Mouse (Mus musculus): ENCODE data around the gene Dusp1.

Gene Dusp1

DNA sequence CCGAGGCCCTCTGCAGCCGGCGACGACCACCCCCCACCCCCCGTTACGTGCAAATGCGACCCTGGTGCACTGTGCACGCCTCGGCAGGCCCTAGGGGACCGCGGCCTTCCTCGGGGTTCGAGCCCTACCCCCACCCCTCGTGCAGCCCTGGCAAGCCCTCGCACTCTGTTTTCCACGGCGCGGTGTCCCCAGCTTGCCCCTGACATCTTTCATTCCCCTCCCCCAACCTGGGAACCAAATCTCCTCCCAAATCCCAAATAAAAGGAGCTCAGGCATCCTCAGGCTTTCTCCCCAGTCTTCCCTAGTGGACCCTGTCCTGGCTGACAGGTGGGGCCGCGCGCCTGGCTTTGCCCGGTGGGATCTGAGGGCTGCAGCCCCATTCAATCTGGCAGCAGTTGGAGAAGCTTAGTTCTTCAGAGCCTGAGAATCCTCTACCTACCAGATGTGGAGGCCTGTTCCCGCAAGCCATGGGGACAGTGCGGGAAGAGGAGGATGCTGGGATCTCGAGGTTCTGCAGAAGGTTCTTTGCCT is at the start of gene Dusp1:
Dusp1 (minus strand) TSS at position 478 of the 531 bp plus-strand sequence.
- in situ Hi-C loops (cut with MboI), result loop anchor here (5.0 kb wide), 1 partner anchor 54 kb away; no protein-coding TSS in a partner anchor

DNA sequence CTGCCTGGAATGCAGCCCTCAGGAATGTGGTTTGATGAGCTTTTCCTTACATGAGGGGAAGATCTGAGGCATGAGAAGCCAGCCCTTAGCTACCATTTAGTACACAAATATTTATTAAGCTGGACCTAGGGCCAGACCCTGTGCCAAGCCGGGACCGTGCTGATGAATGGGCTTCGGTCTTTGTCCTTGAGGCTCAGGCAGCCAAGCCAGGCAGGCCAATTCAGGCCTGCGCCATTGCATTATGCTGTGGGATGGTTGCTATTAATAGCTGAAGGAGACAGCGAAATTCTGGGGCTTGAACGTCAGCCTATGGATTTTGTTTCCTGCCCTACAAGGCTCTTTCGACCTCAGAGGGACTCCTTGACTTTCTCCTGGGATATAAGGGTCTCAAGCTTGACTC is 49.4 kb upstream of the Dusp1 start:
- in situ Hi-C loops (cut with MboI), result no loop called here

DNA sequence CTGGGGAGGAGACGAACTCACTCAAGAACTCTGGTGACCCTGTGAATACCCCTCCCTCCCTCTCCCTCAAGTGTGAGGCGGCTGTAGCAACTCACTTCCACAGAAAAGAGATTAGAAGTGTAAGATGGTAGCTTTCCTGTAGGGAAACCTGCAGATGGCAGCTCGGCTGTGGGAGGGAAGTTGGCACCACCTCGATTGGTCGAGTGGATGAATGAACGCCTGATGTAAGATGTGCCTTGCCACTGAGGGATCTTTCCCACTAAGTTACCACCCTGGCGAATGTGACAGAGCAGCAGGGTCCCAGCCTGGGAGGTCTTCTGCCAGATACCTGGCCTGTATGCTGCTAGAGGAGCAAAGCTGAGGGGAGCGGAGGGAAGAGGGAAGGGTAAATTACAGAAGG is 47.9 kb upstream of the Dusp1 start:
- in situ Hi-C loops (cut with MboI), result no loop called here

DNA sequence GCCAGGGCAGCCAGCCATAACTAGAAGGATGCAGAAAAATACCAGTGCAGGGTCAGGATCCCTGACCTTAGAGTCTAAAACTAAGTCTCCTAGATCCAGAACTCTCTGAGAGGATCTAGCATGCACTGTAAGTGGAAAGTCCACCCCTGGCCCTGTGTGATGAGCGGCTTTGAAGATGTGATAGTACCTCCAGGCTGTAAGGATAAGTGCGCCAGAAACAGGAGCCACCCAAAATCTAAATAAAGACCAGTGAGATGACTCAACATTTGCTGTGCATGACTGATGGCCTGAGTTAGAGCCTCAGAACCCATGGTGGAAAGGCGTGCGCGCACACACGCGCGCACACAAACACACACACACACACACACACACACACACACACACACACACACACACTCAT is 46.9 kb upstream of the Dusp1 start:
- in situ Hi-C loops (cut with MboI), result no loop called here

DNA sequence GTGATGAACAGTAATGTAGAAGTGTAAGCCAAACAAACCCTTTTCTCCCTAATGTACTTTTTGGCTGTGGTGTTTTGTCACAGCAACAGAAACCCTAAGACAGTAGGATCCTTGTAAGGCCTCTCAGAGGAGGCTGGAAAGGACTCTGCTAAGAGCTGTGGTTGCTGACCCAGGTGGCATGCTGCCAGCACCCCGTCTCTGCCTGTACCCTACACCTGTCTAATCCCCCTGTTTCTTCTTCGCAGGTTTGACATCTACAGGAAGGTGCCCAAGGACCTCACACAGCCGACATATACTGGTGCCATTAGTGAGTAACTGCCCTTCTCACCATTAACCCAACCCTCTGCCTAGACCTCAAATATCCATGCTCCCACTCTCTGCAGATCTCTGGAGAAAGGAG is 46.4 kb upstream of the Dusp1 start:
- in situ Hi-C loops (cut with MboI), result no loop called here

DNA sequence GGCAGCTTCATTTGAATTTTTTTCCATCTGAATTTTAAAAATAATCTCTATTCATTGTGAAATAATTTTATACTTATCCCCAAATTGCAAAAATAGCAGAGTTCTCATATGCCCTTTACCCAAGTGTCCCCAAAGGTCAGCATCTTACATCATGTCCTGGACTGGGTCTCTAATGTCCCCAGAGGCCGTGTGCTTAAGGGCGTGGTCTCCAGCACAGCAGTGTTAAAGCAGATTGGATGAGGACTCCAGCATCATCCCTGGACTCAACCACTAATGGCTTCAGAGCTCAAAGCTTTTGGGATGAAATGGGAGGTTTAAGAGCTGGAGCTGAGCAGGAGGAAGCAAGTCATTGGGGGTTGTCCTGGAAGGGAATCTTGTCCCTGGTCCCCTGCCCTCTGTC is 44.6 kb upstream of the Dusp1 start:
- in situ Hi-C loops (cut with MboI), result no loop called here

DNA sequence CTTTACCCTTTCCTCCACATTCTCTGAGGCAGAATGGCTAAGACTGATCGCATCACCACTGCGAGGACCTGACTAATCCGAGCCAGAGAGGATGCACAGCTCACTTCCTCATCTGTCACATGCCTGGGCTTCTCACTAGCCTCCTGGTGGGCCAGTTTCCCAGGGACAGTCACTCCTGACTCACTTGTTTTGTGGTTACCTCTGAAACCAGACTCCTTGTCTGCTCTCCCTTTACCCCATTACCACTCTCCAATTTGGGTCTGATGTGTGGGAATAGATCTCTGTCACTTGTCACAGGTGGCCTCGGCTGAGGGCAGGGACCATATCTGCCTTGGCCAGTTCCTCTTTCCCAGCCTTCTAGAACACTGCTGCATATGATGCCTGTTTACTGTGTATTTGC is 43.7 kb upstream of the Dusp1 start:
- in situ Hi-C loops (cut with MboI), result no loop called here

DNA sequence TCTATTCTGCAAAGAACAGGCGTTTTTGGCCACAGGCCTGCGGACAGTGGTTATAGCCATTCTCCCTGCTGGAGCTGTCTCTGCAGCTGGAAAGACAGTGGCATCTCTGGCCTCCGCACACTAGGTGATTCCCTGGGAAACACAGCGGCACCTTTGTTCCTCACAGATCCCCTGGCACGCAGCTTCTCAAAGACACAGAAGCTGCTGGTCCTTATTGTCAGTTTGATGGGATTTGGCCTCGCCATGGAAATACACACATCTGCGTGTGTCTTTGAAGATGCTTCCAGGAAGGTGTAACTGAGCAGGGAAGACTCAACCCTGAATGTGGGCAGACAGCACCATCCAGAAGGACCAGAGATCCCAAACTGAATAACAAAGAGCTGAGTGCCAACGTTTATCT is 41.4 kb upstream of the Dusp1 start:
- in situ Hi-C loops (cut with MboI), result no loop called here

DNA sequence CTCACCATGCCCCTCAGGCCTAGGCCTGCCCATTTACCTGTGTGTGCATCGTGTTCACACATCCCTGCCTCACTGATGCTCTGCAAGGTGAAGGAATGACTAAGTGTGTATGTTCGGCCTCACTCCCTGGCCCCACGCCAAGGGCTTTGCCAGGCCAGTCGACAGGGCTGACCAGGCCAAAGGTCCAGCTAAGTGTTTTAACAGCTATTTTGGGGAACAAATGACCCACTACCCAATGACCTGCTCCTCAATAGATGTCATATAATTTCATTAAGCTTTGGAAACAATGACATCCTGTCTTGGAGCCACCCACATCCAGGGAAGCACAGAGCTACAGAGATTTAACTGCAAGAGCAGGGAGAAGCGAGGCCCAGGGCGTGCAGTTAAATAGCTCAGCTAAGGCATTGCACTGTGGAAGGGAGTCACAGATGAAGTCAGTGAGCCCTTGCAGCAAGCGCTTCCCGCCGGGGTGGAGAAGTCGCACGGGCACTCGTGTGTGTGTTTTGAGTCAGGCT is 40.5 kb upstream of the Dusp1 start:
- in situ Hi-C loops (cut with MboI), result no loop called here

DNA sequence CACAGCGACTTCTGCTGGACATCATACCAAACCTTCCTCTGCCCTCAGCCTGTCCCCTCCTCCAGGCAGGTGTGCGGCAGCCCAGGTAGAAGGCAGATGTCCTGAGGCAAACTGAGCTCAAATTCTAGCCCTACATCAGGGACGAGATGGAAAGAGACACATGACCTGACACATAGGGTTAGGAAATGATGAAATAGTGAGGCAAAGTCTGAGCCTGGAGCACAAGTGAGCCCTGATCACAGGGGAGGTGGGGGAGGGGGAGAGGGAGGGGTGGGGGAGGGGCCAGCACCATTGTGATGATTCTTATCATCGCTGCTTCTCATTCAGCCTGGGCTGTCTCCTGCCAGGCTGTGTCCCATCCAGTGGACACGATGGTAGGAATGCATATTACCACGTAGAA is 40.0 kb upstream of the Dusp1 start:
- in situ Hi-C loops (cut with MboI), result no loop called here

DNA sequence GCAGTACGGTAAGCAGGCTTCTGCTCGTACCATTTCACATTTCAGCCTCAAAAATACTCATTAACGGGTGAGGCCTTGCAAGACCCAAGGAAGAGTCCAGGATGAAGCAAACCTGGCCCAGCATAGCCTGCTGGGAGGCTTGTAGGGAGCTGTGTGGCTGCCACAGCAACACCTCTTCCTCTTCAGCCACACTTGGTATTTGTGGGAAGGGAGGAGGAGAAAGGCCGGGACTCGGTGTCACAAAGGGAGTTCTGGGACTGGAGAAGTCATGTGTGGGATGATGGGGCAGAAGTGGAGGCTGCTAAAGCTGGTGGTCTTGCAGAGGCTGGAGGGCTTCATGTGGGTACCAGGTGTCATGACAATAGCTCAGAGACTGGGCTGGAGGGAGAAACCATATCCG is 39.6 kb upstream of the Dusp1 start:
- in situ Hi-C loops (cut with MboI), result no loop called here

DNA sequence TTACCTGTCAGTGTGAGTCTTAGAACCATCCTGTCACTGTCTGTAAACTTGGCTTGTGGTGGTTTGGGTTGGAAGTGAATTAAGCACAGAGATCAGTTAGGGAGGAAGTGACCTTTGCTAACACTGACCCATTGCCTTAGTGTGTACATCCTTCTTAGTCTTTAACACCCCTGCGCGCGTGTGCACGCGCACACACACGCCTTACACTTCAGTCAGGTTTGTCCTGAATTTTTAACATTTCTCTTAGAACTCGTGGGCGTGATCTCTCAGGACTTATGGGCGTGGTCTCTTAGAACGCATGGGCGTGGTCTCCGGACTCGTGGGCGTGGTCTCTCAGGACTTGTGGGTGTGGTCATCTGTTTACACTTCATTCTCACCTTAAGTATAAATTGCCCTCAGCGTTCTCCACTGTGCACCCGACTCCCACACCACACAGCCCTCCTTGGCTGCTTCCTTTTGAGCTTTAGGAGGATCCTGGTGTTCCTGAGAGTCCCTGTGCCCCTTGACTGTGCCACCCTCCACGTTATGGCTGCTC is 39.1 kb upstream of the Dusp1 start:
- in situ Hi-C loops (cut with MboI), result no loop called here

DNA sequence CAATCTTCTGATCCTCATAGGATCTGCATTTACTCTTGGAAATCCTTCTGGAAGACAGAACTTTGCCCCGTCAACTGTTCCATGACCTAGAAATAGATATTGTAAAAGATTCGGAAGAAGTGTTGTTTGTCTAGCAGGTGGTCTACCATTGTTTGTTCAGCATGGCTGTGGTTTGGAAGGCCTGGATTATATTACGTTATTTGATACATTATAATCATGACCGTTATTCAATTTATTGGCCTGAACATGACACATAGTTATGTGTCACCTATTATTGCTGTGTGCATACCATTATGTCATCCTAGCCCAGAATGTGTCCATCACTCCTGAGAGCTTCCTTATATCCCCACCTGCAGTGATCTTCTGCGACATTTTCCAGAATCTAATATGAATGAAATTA is 36.9 kb upstream of the Dusp1 start:
- in situ Hi-C loops (cut with MboI), result no loop called here

DNA sequence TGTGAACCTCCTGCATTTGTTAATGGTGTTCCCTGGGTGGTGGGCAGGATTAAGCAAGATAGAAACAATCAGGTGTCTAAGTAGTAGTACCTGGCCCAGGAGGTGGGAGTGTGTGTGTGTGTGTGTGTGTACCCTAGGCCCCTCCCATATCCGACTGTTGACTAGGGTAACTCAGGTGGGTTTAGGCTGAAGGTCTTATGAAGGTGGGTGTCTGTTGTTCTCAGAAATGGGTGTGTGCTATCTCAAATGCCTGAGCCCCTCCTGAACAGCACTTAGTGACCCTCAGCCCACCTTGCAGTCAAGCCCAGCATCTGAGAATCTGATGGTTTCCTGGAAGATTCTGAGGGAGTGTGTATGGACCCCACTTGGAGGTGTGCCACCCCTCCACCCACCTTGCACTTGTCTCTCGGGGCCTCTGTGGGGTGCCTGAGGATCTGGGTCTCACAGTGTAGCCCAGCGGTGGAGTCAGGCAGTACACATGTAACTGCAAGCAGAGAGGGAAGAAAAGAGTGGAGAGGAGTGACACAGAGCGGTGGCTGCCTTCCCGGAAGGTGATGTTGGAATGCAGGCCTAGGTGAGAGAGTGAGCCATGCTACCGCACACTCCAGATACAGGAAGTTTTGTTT is 35.0 kb upstream of the Dusp1 start:
- in situ Hi-C loops (cut with MboI), result no loop called here

DNA sequence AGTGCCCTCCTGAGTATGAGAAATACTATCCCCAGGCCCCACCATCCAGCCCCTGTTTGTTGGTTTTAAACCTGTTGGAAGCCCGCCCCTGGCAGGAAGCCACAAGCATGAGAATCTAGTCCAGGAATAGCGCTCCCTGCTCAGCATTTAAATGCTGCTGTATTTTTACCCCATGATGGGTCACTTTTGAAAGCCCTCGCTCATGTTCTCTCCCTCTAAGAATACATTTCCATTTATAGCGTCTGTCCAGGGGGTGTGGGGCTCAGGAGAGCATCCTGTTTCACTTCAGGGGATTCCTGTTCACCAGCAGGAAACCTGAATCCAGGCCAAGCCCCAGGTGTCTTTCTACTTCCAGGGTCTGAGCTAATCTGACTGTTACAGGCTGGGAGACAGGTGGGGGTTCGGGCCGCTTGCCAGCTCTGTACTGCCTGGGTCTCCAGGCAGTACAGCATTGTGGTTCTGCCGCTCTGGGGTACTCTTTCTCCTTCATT is 34.3 kb upstream of the Dusp1 start:
- in situ Hi-C loops (cut with MboI), result no loop called here

DNA sequence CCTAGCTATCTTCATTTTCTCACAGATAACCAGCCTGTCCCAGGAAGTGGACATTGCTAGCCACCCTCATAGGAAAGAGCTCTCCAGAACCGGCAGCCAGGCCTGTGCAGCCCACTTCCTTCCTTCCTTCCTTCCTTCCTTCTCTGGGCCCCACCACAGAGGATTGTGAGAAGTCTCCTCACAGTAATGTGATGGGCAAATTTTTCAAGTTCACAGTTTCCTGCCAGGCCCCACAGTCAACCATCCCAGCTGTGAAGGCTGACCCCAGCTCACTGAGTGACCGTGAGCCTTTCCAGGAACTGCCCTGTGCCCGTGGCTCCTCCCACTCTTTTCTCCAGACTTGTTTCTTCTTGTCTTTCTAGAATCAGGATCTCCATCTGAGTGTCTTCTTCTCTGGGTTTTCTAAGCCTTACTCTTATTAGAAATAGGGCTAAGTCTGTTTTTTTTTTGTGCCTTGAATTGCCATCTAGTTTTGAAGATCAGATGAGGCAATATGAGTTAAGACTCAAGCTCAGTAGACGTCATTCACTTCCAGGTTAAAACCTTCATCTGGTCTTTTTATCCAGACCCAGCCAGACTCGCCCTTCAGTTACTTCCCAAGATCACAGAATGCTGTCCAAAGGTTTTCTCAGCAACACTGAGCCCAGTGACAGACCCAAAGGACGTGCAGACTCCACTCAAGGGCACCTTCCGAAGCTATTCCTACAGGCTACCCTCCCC is 33.7 kb upstream of the Dusp1 start:
- in situ Hi-C loops (cut with MboI), result no loop called here

DNA sequence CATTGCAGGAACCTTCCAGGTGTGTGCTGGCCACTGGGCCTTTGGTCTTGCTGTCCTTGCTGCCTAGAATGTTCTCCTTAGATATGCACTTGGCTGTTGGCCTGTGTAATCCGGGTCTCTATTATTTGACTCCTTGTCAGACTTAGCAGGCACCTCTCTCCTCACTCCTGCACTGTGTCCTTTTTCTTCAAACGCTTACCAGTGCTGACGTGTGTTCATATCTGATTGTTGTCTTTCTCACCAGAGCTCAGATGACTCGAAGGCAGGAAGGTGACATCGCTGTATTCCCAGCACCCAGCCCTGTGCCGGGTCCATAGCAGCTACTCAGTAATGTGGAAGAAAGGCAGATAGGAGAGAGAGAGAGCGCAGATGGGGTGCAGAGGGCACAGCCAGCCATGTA is 33.0 kb upstream of the Dusp1 start:
- in situ Hi-C loops (cut with MboI), result no loop called here

DNA sequence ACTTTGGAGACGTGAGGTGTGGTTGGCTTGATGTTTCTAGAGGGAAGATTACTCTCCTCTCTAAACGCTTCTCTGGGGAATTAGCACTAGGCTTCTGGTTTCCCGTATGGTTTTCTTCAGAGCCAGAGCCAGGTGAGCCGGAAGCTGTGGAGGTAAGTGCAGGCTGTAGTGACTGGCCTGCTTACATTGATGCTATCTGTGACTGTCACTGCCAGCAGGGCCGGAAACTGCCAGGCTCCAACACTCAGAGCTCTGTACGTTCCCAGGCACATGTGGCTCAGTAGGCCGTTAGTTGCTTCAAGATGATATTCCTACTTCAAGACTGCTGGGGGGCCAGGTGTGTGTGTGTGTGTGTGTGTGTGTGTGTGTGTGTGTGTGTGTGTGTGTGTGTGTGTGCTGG is 32.2 kb upstream of the Dusp1 start:
- in situ Hi-C loops (cut with MboI), result no loop called here

DNA sequence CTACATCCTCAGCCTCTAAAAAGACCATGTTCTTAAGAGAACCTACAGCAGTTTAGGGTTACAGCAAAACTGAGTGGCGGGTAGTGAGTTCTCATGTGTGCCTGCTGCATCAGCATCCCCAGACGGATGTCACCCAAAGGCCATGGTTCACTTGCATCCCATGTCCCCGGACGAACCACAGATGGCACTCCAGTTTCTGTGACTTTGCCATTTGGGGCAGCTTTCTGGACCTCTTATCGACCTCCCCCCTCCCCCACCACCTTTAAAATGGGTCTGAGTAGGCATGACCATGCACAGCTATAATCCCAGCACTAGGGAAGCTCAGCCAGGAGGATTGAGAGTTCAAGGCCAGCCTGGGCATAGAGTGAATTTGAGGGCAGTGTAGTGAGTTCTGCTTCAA is 31.3 kb upstream of the Dusp1 start:
- in situ Hi-C loops (cut with MboI), result no loop called here

DNA sequence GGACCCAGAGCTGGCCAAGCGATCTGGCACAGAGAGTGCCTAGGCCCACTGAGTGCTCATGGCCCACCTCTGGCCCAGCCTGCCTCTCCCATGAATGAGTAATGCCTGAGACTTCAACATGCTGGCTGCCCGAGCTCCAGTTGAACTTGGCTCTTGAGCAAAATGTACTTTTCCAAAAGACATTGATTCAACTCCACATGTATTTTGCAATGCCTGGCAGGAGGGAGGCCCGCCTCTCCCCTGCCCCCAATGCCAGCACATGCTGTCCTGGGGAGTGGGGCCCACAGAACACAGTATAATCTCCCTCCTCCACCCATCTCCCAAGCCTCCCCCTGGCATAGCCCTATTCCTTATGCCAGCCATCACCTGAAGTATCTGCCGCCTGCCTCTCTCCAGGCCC is 30.6 kb upstream of the Dusp1 start:
- in situ Hi-C loops (cut with MboI), result no loop called here

DNA sequence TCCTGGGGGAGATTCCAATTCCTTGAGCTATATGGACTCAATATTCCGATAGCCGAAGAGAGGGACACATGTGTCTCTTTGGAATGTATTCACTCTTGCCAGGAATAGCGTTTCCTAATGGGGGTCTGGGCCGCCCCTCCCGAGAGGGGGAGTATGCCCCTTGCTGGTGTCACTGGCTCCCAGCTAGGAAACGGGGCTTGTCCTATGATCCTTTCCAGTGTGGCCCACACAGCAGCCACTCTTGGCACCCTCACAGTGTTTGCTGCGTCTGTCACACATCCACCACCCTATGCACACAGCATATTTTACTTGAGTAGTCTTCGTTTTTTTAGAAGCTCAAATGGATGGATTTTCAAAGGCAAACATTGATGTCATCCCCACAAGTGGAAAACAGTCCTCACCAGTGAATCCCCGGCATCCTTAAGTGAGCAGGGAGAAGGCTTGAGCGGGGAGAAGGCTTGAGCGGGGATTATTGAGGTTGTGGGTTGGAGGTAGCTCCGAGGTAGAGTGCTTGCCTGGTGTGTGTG is 26.1 kb upstream of the Dusp1 start:
- in situ Hi-C loops (cut with MboI), result no loop called here

DNA sequence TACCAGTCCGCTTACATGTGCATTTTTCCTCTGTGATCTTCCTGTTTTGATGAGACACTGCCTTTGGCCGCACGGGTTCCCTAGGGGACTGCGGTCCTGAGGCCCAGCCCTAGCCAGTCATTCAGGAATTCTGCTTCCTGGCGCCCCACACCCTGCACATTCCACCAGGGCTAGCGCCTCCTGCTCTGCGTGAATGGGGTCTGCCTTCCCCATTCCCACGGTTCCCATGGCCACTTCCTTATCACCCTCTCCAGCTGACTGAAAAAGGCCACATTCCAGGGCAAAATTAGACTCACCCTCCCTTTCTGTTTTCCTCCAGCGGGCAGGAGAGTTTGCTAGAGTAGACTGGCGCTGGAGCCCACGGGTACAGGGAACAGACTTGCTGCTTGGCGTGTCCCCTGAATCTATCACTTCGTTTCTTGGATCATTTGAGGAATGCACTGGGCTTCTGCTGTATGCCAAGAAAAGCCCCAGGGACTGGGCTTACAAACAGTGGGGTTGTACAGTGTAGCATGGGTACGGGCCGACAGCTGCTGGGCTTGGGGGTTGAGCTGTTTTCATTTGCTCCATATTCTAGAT is 22.7 kb upstream of the Dusp1 start:
- in situ Hi-C loops (cut with MboI), result no loop called here

All from mature B cell (primary cell).